Mouse (Mus musculus) liver, embryonic 13.5 days (tissue): ENCODE results near the gene Dbn1. TPM values are rescaled to one million over a fixed set of nuclear protein-coding genes. Genes with fewer than 3 reads are reported as not detected.

Source experiments
- ATAC-seq: fragments of 200-750 bp; cut with Nextera tagmentation; 2 replicates; pipeline ENCODE4 v1.8.0; 2017; ENCODE audit warnings: low read depth, mild to moderate bottlenecking, moderate number of reproducible peaks, moderate library complexity
- DNase-seq: peaks from one replicate; pipeline ENCODE4 v3.0.0; 2022
- H3K27ac ChIP-seq: fragments of 300-500 bp; sonication (generic); 2 replicates; pipeline ENCODE4 v1.5.1; 2015; ENCODE audit warnings: moderate library complexity, mild to moderate bottlenecking, inconsistent platforms
- H3K27me3 ChIP-seq: fragments of 300-500 bp; sonication (generic); 2 replicates; pipeline ENCODE4 v1.6.1; 2015; ENCODE audit warnings: mild to moderate bottlenecking, inconsistent platforms
- H3K36me3 ChIP-seq: fragments of 300-500 bp; sonication (generic); 2 replicates; pipeline ENCODE4 v1.6.1; 2015; ENCODE audit warnings: mild to moderate bottlenecking, inconsistent platforms
- H3K4me1 ChIP-seq: fragments of 300-500 bp; sonication (generic); replicated peaks from 2 replicates; pipeline ENCODE4 v1.6.1; 2015; ENCODE audit warnings: inconsistent platforms
- H3K4me2 ChIP-seq: fragments of 300-500 bp; sonication (generic); 2 replicates; pipeline ENCODE4 v1.6.1; 2015; ENCODE audit warnings: inconsistent platforms, mild to moderate bottlenecking, moderate library complexity
- H3K4me3 ChIP-seq: fragments of 300-500 bp; sonication (generic); replicated peaks from 2 replicates; pipeline ENCODE4 v1.5.1; 2015; ENCODE audit warnings: mild to moderate bottlenecking, inconsistent platforms
- H3K9ac ChIP-seq: fragments of 300-500 bp; sonication (generic); 2 replicates; pipeline ENCODE4 v1.6.1; 2015; ENCODE audit warnings: mild to moderate bottlenecking, inconsistent platforms
- H3K9me3 ChIP-seq: fragments of 300-500 bp; sonication (generic); replicated peaks from 2 replicates; pipeline ENCODE4 v1.6.1; 2016; ENCODE audit warnings: inconsistent platforms
- WGBS: fragments of 180-500 bp; shearing (Covaris S2); methylation state at CpG from one replicate; pipeline ENCODE4 v1.1.7; 2015; ENCODE audit not compliant: insufficient replicate concordance; 5-methylcytosine and 5-hydroxymethylcytosine counted together
- polyA plus RNA-seq: library from polyadenylated mRNA; unstranded; fragments of >200 nt; fragmentation: Nextera tagmentation; extraction: Ambion mirVana; gene quantifications from 2 replicates; pipeline ENCODE4 v1.2.1, GENCODE M21; 2015

Dbn1 gene
- polyA plus RNA-seq, 1 experiment from 2014 or later, result 11.5 TPM

DNA sequence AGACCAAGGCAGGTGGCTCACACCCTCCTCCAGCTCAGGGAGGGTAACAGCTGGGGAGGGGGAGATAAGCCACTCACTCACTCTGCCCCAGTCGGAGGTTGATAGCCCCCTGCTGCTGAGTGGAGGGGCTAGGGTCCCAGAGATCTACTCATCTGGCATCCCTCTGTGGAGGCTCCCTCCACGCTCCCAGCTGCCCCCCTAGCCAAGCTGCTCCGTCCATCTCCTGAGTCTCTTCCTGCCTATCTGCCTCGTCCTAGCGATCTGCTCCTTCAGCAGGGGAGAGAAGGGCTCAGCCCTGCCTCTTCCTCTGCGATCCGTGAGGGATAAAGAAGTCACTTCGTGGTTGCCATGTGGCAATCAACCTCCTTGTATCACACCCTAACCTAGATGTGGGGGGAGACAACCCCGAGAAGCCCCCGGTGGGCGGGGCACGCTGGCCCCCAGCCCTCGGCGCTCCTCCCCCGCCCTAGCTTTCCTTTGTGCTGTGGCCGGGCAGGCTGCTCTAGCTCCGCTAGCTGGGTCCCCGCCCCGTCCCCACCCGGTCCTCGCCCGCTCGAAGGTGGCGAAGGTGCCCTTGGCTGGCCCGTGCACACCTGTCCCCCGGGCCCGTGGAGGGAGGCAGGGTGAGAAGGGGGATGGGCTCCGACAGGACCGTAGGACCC, 864 bp downstream of the Dbn1 start:
- no peak overlapping the region for H3K27ac ChIP-seq
- peaks cover 89% of the 10 kb centered on the region for H3K27me3 ChIP-seq
- peaks cover 2% of the 10 kb centered on the region for H3K36me3 ChIP-seq
- ATAC-seq (peak; percentile 38; the same call in 1 of the 2 replicates), DNase-seq (no peak)
- no peaks in the 10 kb centered on the region for H3K9me3 ChIP-seq
- H3K9ac ChIP-seq, result peak overlapping the region; percentile 61
- peak overlapping the region; percentile 65 for H3K4me2 ChIP-seq
- peak overlapping the region; percentile 59 for H3K4me3 ChIP-seq
- peaks cover 14% of the 10 kb centered on the region for H3K4me1 ChIP-seq
- WGBS, result under 1% methylated on average over 28 of the region's 29 CpGs

GRCm38 (mm10) chr13:55486029-55486794, 1.7 kb downstream of the Dbn1 start:
- Histone ChIP-seq H3K27me3 (peaks cover 82% of the 10 kb centered on the region), H3K4me2 (peak overlapping the region; percentile 65), H3K4me1 (peaks cover 14% of the 10 kb centered on the region), H3K27ac (no peak overlapping the region), H3K9ac (no peak overlapping the region), H3K36me3 (peaks cover 5% of the 10 kb centered on the region), H3K9me3 (no peaks in the 10 kb centered on the region), H3K4me3 (peak overlapping the region; percentile 59)
- ATAC-seq (no peak), DNase-seq (no peak)
- WGBS, result 51% methylated on average over 14 of the region's 14 CpGs

DNA sequence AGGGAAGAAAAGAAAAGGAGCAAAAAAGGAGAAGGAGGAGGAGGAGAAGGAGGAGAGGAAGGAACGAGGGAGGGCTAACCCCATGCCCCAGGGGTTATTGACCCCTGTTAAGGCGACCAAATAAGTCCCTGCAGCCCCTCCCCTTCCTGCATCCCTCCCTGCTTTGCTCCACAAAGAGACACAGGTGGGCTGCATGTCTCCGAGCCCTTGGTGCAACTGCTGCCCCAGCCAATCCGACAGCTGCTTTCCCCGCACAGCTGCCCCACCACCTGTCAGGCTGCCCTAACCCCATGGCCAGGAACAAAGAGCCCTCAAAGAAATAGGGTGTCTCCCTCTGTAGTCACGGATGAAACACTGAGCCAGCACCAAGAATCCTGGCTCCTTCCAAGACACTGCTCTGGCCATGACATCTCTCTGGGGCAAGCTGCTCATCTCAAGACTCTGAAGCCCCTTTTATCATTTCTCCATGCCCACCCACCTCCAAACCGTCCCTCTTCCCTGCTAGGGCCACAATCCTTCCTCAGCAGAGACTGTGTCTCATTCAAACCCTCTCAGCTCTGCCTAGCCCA, 3.3 kb downstream of the Dbn1 start:
- Histone ChIP-seq H3K4me2 (no peak overlapping the region), H3K4me3 (no peak overlapping the region), H3K4me1 (peaks cover 14% of the 10 kb centered on the region), H3K9me3 (no peaks in the 10 kb centered on the region), H3K27ac (no peak overlapping the region), H3K9ac (no peak overlapping the region), H3K27me3 (peaks cover 83% of the 10 kb centered on the region), H3K36me3 (peaks cover 8% of the 10 kb centered on the region)
- ATAC-seq (no peak), DNase-seq (no peak)
- 43% methylated on average over 7 of the region's 7 CpGs for WGBS

GRCm38 (mm10) chr13:55483593-55483992, 4.3 kb downstream of the Dbn1 start:
- no peaks in the 10 kb centered on the region for H3K9me3 ChIP-seq
- peaks cover 17% of the 10 kb centered on the region for H3K4me1 ChIP-seq
- ATAC-seq, result no peak
- H3K27ac ChIP-seq, result no peak overlapping the region
- H3K36me3 ChIP-seq, result peaks cover 8% of the 10 kb centered on the region
- no peak overlapping the region for H3K9ac ChIP-seq
- peaks cover 73% of the 10 kb centered on the region for H3K27me3 ChIP-seq
- DNase-seq, result no peak
- H3K4me2 ChIP-seq, result no peak overlapping the region
- WGBS, result 44% methylated on average over 15 of the region's 15 CpGs
- H3K4me3 ChIP-seq, result no peak overlapping the region

DNA sequence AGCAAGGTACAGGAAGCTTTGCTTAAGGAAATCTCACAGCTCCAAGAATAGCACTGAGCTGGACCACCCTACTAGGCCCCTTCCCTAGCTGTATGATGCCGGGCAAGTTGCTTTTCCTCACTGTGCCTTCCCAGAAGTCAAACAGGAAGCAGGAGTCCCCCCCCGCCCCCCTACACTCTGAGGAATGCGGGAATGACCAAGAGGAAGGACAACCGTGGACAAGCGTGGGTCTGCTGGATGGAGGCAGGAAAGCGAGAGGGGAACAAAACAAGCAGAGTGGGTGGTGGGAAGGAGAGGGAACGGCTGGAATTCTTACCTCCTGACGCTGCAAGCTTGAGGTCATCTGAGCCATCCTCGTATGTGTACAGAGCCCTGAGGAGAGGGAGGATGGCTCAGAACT, 4.8 kb downstream of the Dbn1 start:
- Histone ChIP-seq H3K4me1 (peaks cover 18% of the 10 kb centered on the region), H3K27ac (no peak overlapping the region), H3K27me3 (peaks cover 68% of the 10 kb centered on the region), H3K36me3 (peaks cover 8% of the 10 kb centered on the region), H3K9ac (no peak overlapping the region), H3K9me3 (no peaks in the 10 kb centered on the region), H3K4me3 (no peak overlapping the region), H3K4me2 (no peak overlapping the region)
- 40% methylated on average over 9 of the region's 9 CpGs for WGBS
- no peak for DNase-seq
- ATAC-seq, result no peak

DNA sequence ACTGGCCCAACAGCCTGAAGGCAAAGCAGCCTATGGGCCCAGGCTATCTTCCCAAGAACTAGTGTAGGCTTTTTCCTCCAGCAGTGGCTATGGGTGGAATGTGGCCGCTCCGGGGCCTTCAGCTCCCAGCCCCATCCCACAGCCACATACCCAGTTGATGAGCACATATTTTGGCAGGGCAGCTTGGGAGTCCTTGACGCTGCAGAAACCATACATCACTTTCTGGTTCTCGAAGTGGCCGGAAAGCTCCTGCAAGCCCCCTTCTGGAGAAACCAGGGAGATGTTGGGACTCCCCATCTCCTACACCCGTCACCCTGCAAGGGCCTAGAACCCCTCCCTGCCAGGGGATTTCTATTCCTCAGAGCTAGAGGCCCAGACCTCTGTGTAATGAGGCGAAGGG, 5.4 kb downstream of the Dbn1 start:
- peaks cover 62% of the 10 kb centered on the region for H3K27me3 ChIP-seq
- H3K27ac ChIP-seq, result no peak overlapping the region
- ATAC-seq (no peak), DNase-seq (no peak)
- no peak overlapping the region for H3K9ac ChIP-seq
- H3K36me3 ChIP-seq, result peaks cover 8% of the 10 kb centered on the region
- no peaks in the 10 kb centered on the region for H3K9me3 ChIP-seq
- 66% methylated on average over 7 of the region's 7 CpGs for WGBS
- no peak overlapping the region for H3K4me2 ChIP-seq
- H3K4me1 ChIP-seq, result peaks cover 16% of the 10 kb centered on the region
- no peak overlapping the region for H3K4me3 ChIP-seq

DNA sequence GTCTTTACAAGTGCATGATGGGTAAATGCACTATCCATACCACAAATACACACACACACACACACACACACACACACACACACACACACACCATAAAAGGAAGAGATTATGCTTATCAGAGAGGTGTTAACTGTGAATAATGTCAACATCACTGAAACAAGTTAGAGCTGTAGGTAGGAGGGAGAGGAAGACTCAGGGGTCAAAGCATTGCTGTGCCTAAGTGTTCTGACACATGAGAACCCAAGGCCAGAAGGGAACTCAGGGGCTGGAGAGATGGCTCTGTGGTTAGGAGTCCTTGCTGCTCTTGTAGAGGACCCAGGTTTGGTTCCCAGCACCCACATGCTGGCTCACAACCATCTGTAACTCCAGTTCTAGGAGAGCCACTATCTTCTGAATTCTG, 8.0 kb downstream of the Dbn1 start:
- peaks cover 8% of the 10 kb centered on the region for H3K36me3 ChIP-seq
- no peak overlapping the region for H3K9ac ChIP-seq
- no peak overlapping the region for H3K4me3 ChIP-seq
- H3K27ac ChIP-seq, result no peak overlapping the region
- ATAC-seq (no peak), DNase-seq (no peak)
- no peaks in the 10 kb centered on the region for H3K9me3 ChIP-seq
- H3K4me2 ChIP-seq, result no peak overlapping the region
- H3K4me1 ChIP-seq, result peaks cover 8% of the 10 kb centered on the region; the same call in 1 of the 2 replicates
- peaks cover 54% of the 10 kb centered on the region for H3K27me3 ChIP-seq

DNA sequence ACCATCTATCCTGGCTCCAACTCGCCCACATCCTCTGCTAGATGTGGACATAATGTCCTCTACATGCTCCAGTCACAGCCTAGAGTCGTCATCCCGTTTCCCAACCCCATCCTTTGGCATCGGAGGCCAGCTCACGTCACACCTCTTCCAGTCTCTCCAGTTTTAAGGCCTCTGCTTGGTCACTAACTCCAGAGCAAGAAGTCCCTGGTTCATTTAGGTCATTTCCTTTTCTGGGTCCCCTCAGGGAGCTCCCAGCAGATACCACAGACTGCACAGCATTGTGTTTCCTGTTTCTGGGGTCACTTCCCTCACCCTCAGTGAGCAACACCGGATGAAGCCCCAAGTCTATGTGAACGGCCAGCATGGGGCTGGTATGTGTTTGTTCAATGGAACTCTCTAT, 8.9 kb downstream of the Dbn1 start:
- DNase-seq (no peak), ATAC-seq (0 out of 2 replicates have a peak, but pooled peaks have one; percentile 39)
- H3K4me3 ChIP-seq, result no peak overlapping the region
- 36% methylated on average over 7 of the region's 7 CpGs for WGBS
- peaks cover 8% of the 10 kb centered on the region; the same call in 1 of the 2 replicates for H3K4me1 ChIP-seq
- no peak overlapping the region for H3K27ac ChIP-seq
- H3K27me3 ChIP-seq, result peaks cover 54% of the 10 kb centered on the region
- no peaks in the 10 kb centered on the region for H3K9me3 ChIP-seq
- peaks cover 8% of the 10 kb centered on the region for H3K36me3 ChIP-seq
- H3K4me2 ChIP-seq, result no peak overlapping the region
- no peak overlapping the region for H3K9ac ChIP-seq

DNA sequence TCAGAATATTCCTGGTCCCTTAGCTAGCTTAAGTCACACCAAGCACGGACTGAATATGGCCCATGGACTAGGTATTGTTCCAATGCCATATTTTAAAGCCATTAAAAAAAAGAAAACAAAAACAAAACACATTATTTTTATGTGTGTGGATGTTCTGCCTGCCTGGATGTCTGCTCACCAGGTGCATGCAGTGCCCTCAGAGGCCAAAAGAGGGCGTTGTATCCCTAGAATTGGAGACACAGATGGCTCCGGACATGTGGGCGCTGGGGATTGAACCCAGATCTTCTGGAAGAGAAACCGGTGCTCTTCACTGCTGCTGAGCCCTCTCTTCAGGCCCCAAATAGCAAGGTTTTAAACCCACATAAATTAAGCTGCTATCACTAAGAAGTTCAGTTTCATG, 9.9 kb downstream of the Dbn1 start:
- Histone ChIP-seq H3K9ac (no peak overlapping the region), H3K4me2 (no peak overlapping the region), H3K27me3 (peaks cover 54% of the 10 kb centered on the region), H3K4me1 (peaks cover 9% of the 10 kb centered on the region), H3K4me3 (no peak overlapping the region), H3K36me3 (peaks cover 8% of the 10 kb centered on the region), H3K9me3 (no peaks in the 10 kb centered on the region), H3K27ac (no peak overlapping the region)
- ATAC-seq, result no peak
- WGBS, result 43% methylated on average over 5 of the region's 5 CpGs
- DNase-seq, result no peak

DNA sequence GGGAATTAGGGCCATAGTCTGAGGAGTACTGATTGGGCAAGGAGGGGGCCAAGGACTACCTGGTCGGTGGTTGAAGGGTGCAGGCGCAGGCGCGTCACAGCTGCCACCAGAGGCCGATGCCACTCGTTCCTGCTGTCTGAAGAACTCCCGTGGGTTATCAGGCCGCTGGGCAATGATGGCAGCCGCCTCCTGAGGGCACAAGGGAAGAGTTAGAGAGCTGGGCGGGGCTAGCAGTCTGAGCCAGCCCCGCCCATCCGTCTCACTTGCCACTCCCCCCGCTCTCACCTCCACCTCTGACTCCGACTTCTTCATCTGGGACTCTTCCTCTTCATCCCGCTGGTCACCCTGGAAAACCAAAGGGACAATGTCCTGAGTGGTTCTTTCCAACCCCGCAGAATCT, 10.4 kb downstream of the Dbn1 start:
- Histone ChIP-seq H3K4me3 (no peak overlapping the region), H3K9ac (no peak overlapping the region), H3K36me3 (peaks cover 8% of the 10 kb centered on the region), H3K27me3 (peaks cover 54% of the 10 kb centered on the region), H3K4me1 (peaks cover 15% of the 10 kb centered on the region), H3K27ac (no peak overlapping the region), H3K4me2 (no peak overlapping the region), H3K9me3 (no peaks in the 10 kb centered on the region)
- WGBS, result 54% methylated on average over 16 of the region's 16 CpGs
- DNase-seq, result no peak
- ATAC-seq, result no peak

- Histone ChIP-seq H3K36me3 (peaks cover 3% of the 10 kb centered on the region; the same call in 1 of the 2 replicates), H3K9me3 (no peaks in the 10 kb centered on the region), H3K27me3 (peaks cover 61% of the 10 kb centered on the region), H3K4me1 (peaks cover 27% of the 10 kb centered on the region), H3K4me2 (no peak overlapping the region), H3K9ac (no peak overlapping the region), H3K27ac (no peak overlapping the region), H3K4me3 (no peak overlapping the region)
- DNase-seq (no peak), ATAC-seq (no peak)
- 68% methylated on average over 8 of the region's 8 CpGs for WGBS
Observed at GRCm38 (mm10) chr13:55476256-55476655, 11.7 kb downstream of the Dbn1 start.
